Mouse (Mus musculus) kidney, postnatal 25 days (tissue): ENCODE measurements around the gene Slc32a1.

Source experiments
- DNase-seq, 2 experiments: peaks; one replicate each; pipeline ENCODE4 v3.0.0; 2021; ENCODE audit warnings: mixed read lengths in 2 of 2

The Slc32a1 gene

GRCm38 (mm10) chr2:158665098-158665497 is 54.5 kb downstream of the Slc32a1 start, which contains the start of gene Ppp1r16b:
Ppp1r16b (plus strand) TSS chr2:158665398.
- no peak for DNase-seq
